Mouse (Mus musculus) mammary gland, adult 2 months (tissue): ENCODE results near the gene D730048I06Rik. TPM values are rescaled to one million over a fixed set of nuclear protein-coding genes. Genes with fewer than 3 reads are reported as not detected.

Experiments
- polyA plus RNA-seq: library from polyadenylated mRNA; depleted of rRNA; stranded (reverse); fragments of >200 nt; gene quantifications from 2 replicates; pipeline ENCODE4 v1.2.3, GENCODE M21; 2012; ENCODE audit warnings: low replicate concordance; rRNA removed

D730048I06Rik gene
- polyA plus RNA-seq, result not detected in 2 replicates

DNA sequence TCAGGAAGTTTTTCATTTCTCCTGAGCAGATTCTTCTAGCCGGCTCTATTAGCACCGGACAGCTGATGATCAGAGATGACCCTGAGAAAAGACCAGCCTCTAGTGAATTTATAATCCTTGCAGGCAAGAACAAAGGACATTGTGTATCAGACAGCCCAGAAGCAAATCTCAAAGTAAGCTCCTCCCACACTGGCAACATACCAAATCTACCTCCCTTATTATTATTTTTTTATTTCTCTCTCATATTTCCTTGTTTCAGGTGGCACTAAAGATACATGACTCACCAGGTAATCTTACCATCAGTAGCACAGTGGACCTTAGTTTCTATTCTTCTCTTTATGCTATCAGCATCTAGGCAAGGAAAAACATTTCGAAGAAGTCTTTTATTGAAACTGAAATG is at the start of gene D730048I06Rik, which contains the start of gene Gm27235:
Gene D730048I06Rik, minus strand, starts transcription at position 112 of the 400 bp plus-strand sequence.
Gene Gm27235, minus strand, starts transcription at position 101 of the 400 bp plus-strand sequence.

DNA sequence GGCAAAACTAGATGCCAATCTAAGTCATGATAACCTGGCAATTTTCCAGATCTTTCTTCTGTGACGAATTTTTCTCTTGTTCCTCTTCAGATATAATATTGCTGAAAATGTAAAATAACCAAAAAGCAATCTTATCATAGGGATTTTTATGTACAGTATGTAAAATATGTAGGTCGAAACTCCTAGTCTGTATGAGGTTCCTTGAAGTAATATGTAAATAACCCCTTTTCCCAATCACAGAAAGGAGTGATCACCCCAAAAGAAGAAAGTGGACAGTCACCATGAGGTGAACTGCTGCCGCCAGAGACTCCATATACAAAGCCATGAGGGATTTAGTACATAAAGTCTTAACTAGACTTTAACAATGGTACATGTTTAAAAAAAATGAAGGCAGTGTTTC is 11.9 kb downstream of the D730048I06Rik start, which contains the start of gene Gm17727:
Gene Gm17727, minus strand, starts transcription at position 101 of the 400 bp plus-strand sequence.

DNA sequence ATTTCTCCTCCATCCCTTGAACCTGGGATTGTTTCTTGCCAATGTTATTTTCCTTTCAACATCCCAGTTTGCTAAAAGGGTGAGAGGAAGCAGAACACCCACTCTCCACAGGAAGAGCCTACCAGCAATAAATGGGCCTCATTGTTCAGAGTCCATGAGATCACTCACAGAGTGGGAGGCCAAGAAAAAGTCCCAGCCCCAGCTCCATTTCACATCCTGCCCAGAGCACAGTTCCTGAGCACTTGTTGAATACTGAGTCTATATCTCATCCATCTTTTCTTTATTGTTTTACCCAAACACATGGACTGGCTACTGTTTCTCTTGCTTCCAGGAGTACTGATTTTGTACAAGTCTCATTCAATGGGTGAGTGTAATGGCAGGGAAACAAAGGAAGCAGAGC is 49.2 kb downstream of the D730048I06Rik start, which contains the start of gene Gm17677:
Gene Gm17677, plus strand, starts transcription at position 301 of the 400 bp plus-strand sequence.

Other genes starting within 250 kb of the D730048I06Rik start
- gene Ddx25, start 231.6 kb downstream of the D730048I06Rik start, polyA plus RNA-seq, result 0.05 and 0.07 TPM in 2 replicates
- gene Pus3, start 231.5 kb downstream of the D730048I06Rik start, polyA plus RNA-seq, result 1.2 and 3.8 TPM in 2 replicates
- gene Pate2, start 219.8 kb downstream of the D730048I06Rik start, polyA plus RNA-seq, result 0.13 TPM in 1 of 2 replicates, not detected in the other
- 1.7 and 2.6 TPM in 2 replicates for gene Hyls1, start 219.7 kb downstream of the D730048I06Rik start, polyA plus RNA-seq
- gene Pate4, start 178.2 kb downstream of the D730048I06Rik start, polyA plus RNA-seq, result not detected in 2 replicates
- not detected in 2 replicates for gene Pate3, start 141.9 kb downstream of the D730048I06Rik start, polyA plus RNA-seq
- not detected in 2 replicates for gene Pate1, start 102.7 kb downstream of the D730048I06Rik start, polyA plus RNA-seq
- not detected in 2 replicates for gene Gm17677, start 49.1 kb downstream of the D730048I06Rik start, polyA plus RNA-seq
- gene Gm17727, start 12.0 kb downstream of the D730048I06Rik start, polyA plus RNA-seq, result not detected in 2 replicates
- not detected in 2 replicates for gene Gm27235, start within 50 bp of the D730048I06Rik start, polyA plus RNA-seq
- not detected in 2 replicates for gene 9230110F15Rik, start 54.0 kb upstream of the D730048I06Rik start, polyA plus RNA-seq
- not detected in 2 replicates for gene 9230113P08Rik, start 118.3 kb upstream of the D730048I06Rik start, polyA plus RNA-seq